Comparison of ENCODE assay signal across 38 mouse cellular contexts in the genomic region with DNA sequence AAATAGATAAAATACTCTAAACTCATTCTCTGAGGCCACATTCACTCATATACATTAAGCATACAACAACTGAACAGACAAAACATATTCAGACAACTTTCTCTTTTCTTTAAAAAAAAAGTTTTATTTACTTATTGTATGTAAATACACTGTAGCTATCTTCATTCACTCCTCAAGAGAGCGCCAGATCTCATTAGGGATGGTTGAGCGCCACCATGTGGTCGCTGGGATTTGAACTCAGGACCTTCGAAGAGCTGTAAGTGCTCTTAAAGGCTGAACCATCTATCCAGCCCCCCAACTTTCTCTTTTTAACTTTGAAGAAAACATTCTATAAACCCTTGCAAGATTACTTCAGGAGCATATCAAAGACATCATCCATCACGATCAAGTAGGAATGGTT. TPM values are rescaled to one million over a fixed set of nuclear protein-coding genes. Genes with fewer than 3 reads are reported as not detected.
DNase-seq lines count a peak whose midpoint lies in the region; ATAC-seq lines count a peak whose summit lies in the region.
"Had no signal": no experiment of that assay in that cellular context is flagged by ENCODE, and none has a peak within 500 bp of the region (broad histone marks: within the 10 kb centered on the region; RNA-seq: fewer than 3 reads in every experiment).

No protein-coding gene starts in this region.

- WGBS in intestine, embryonic 15.5 days = 71% methylated on average over 5 of the region's 5 CpGs

- H3K9ac ChIP-seq in intestine, embryonic 15.5 days = no peak overlapping the region
- H3K9ac ChIP-seq: embryonic facial prominence, embryonic 12.5 days; embryonic facial prominence, embryonic 15.5 days; forebrain, postnatal 0 days; heart, embryonic 12.5 days; heart, embryonic 15.5 days; hindbrain, embryonic 13.5 days had no signal

- no peak overlapping the region for H3K27ac ChIP-seq in intestine, embryonic 15.5 days
- H3K27ac ChIP-seq: embryonic facial prominence, embryonic 12.5 days; embryonic facial prominence, embryonic 15.5 days; heart, embryonic 15.5 days; hindbrain, embryonic 10.5 days; hindbrain, embryonic 13.5 days had no signal

- H3K27me3 ChIP-seq in intestine, embryonic 15.5 days (replicated peaks) = no peaks in the 10 kb centered on the region
- H3K27me3 ChIP-seq: CH12.LX; embryonic facial prominence, embryonic 12.5 days; embryonic facial prominence, embryonic 15.5 days; heart, embryonic 12.5 days; heart, embryonic 15.5 days; hindbrain, embryonic 13.5 days; Patski had no signal

- H3K4me2 ChIP-seq in intestine, embryonic 15.5 days (replicated peaks) = no peak overlapping the region
- H3K4me2 ChIP-seq: embryonic facial prominence, embryonic 12.5 days; embryonic facial prominence, embryonic 15.5 days; heart, embryonic 12.5 days; heart, embryonic 15.5 days; hindbrain, embryonic 13.5 days had no signal

- H3K4me1 ChIP-seq in intestine, embryonic 15.5 days (replicated peaks) = no peaks in the 10 kb centered on the region
- H3K4me1 ChIP-seq: embryonic facial prominence, embryonic 12.5 days; embryonic facial prominence, embryonic 15.5 days; heart, embryonic 12.5 days; heart, embryonic 15.5 days; hindbrain, embryonic 10.5 days; hindbrain, embryonic 13.5 days had no signal

- ATAC-seq in monocyte, adult 5-6 weeks (replicated peaks; ENCODE audit: insufficient number of reproducible peaks, low FRiP score, low TSS enrichment, poor library complexity, severe bottlenecking) = no peak
- no peak for ATAC-seq in intestine, embryonic 15.5 days
- ATAC-seq: forebrain, embryonic 14.5 days; forebrain, postnatal 0 days; hindbrain, embryonic 16.5 days; intestine, postnatal 0 days; Patski had no signal

- H3K4me3 ChIP-seq in intestine, embryonic 15.5 days (replicated peaks) = no peak overlapping the region
- H3K4me3 ChIP-seq: embryonic facial prominence, embryonic 12.5 days; embryonic facial prominence, embryonic 15.5 days; heart, embryonic 12.5 days; heart, embryonic 15.5 days; hindbrain, embryonic 10.5 days; hindbrain, embryonic 13.5 days had no signal

- H3K9me3 ChIP-seq in intestine, embryonic 15.5 days = no peaks in the 10 kb centered on the region
- H3K9me3 ChIP-seq: heart, embryonic 15.5 days had no signal

- DNase-seq in 3T3-L1 (ENCODE audit: low read depth, low spot score) (peak; percentile 31), A20 (ENCODE audit: low read depth, low spot score) (peak; percentile 54), ES-CJ7 (ENCODE audit: low read depth, low spot score) (peak; percentile 49), MEL-GATA-1-ER (ENCODE audit: extremely low read depth, low read depth) (peak; percentile 25)
- DNase-seq in spleen, postnatal 14 days (ENCODE audit: low spot score in 2 of 2) = no peak
- no peak for DNase-seq in lung, postnatal 14 days
- DNase-seq: adrenal gland, adult 2 months; adrenal gland, postnatal 14 days; B cell, adult 2 months; cerebellum, adult 11 months; cerebellum, adult 2 months; cerebellum, adult 9-11 months; cerebellum, postnatal 25 days; forebrain, postnatal 0 days; gastrocnemius, postnatal 25 days; heart, adult 18-20 months; heart, postnatal 10 days; heart, postnatal 36 days; kidney, adult 2 months had no signal

- no peaks in the 10 kb centered on the region for H3K36me3 ChIP-seq in intestine, embryonic 15.5 days
- H3K36me3 ChIP-seq: embryonic facial prominence, embryonic 12.5 days; embryonic facial prominence, embryonic 15.5 days; heart, embryonic 12.5 days; heart, embryonic 15.5 days; hindbrain, embryonic 10.5 days; hindbrain, embryonic 13.5 days had no signal

RNA-seq across cellular contexts. Expression of a gene that starts 8.5 kb away (rescaled TPM):
- not detected in 3 replicates for total RNA-seq in monocyte, adult 5-6 weeks (2017)
- polyA plus RNA-seq in intestine, embryonic 15.5 days (2015; fragmentation: Nextera tagmentation; extraction: Ambion mirVana) = not detected in 2 replicates
- total RNA-seq: adrenal gland, adult 2 months; adrenal gland, postnatal 14 days; adrenal gland, postnatal 4 days; CH12.LX; common myeloid progenitor, adult 5-6 weeks; forebrain, postnatal 0 days; gastrocnemius, adult 8-10 months; gastrocnemius, postnatal 25 days; heart, adult 18-20 months; heart, postnatal 10 days; heart, postnatal 36 days had no signal
- polyA plus RNA-seq: adrenal gland, adult 2 months; cerebellum, adult 2 months; embryonic facial prominence, embryonic 12.5 days; embryonic facial prominence, embryonic 15.5 days; forebrain, embryonic 11.5 days; forebrain, embryonic 14.5 days; forebrain, postnatal 0 days; frontal cortex, adult 2 months; gonadal fat pad, adult 2 months; heart, embryonic 12.5 days; heart, embryonic 15.5 days; hindbrain, embryonic 10.5 days; hindbrain, embryonic 13.5 days; hindbrain, embryonic 16.5 days; intestine, postnatal 0 days; kidney, adult 2 months; Patski had no signal

Comparison
In these comparisons a context has a peak if more than half of its experiments do, and no peak if none do; other contexts are left out.
1. DNase-seq: peak in 3T3-L1 (single experiment), A20 (single experiment), ES-CJ7 (single experiment) and MEL-GATA-1-ER (single experiment); none in spleen, postnatal 14 days (0 of 2) and lung, postnatal 14 days (single experiment).